Mouse (Mus musculus) heart, postnatal 36 days (tissue): ENCODE measurements around the gene Rab44. TPM values are rescaled to one million over a fixed set of nuclear protein-coding genes. Genes with fewer than 3 reads are reported as not detected.
A peak's percentile ranks its signal among the peaks of the same experiment; 100 is the strongest.

Source experiments
- DNase-seq, 2 experiments: peaks; one replicate each; pipeline ENCODE4 v3.0.0; 2021 to 2022
- intact Hi-C: fragments of 180-260 bp; cut with DNase I; formaldehyde crosslinking; loops from one replicate; pipeline ENCODE4 v1.15.1; 2025
- total RNA-seq, 2 experiments: library from RNA; stranded (reverse); gene quantifications; 2 replicates each; pipeline ENCODE4 v1.2.3; 2021

Rab44 gene
- total RNA-seq, 2 experiments from 2014 or later, result 0.43 to 0.50 TPM

DNA sequence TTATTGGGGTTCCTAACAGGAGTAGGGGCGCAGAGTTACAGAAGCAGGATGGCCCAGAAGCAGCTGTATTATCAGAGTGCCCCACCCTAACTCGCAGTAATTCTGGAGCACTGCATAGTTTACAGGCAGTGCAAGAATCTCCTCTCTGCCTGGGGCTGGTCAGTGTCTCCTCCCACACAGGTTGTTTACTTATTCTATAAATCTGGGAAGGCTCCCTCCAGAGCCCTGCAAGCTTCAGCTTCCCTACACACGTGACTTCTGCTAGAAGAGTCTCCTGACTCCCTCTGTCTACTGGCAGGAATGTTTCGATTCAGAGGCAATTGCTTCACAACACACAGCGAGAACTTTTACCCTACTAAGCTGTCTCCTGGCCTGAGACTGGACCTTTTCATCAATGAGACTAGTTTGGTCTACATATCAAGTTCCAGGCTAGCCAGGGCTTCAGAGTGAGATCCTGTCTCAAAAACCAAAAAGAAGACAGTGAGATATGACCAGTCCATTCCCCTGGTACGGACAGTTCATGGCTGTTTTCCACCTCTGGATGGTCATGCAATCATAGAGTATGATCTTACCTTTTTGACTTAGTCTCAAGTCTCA is 9.7 kb downstream of the Rab44 start:
- DNase-seq, result no peak
- intact Hi-C loops, result no loop called here

GRCm38 (mm10) chr17:29126561-29126960 is 12.6 kb downstream of the Rab44 start:
- intact Hi-C loops, result no loop called here
- DNase-seq, result no peak

DNA sequence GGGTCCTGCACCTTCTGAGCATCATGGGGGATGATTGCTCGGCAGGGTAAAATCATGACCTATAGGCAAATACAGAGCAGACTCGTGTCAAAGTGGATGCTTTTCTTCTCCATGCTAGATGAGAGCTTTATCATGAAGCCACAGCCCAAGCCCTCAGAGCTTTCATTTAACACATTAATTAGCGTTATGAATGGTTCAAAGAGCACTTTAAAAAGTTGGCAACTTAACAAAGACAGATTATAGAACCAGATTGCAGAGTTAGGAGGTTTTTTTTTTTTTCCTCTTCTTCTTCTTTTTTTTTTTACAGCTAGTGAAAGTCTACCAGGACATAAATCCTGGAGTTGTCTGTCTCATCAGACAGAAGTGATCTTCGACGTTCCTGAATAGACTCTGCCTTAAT is 15.4 kb downstream of the Rab44 start:
- intact Hi-C loops, result no loop called here
- DNase-seq, result no peak

GRCm38 (mm10) chr17:29135066-29135465 is 21.1 kb downstream of the Rab44 start:
- DNase-seq, result peak in 1 of 2 experiments; percentile 27
- intact Hi-C loops, result no loop called here

GRCm38 (mm10) chr17:29136236-29136635 is 22.3 kb downstream of the Rab44 start:
- intact Hi-C loops, result no loop called here
- DNase-seq, result peak; percentile 81 to 82

DNA sequence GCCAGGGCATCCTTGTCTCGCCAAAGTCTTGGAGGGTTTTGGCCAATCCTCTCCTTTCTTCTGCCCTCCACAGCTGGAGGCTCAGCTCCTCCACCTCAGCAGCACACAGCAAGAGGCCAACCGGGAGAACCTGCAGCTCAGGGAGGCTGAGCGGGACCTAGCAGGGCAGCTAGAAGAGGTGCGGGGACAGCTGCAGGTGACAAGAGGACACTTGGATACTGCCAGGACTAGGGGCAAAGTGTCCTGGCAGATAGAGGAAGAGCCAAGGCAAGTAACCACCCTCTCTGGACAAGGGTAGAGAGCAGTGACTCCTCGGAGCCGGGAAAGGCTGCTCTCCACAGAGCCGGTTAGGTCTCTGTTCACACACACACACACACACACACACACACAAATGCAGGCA is 24.0 kb downstream of the Rab44 start:
- no peak for DNase-seq
- intact Hi-C loops, result no loop called here

GRCm38 (mm10) chr17:29141577-29141976 is 27.6 kb downstream of the Rab44 start:
- DNase-seq, result no peak
- intact Hi-C loops, result no loop called here

DNA sequence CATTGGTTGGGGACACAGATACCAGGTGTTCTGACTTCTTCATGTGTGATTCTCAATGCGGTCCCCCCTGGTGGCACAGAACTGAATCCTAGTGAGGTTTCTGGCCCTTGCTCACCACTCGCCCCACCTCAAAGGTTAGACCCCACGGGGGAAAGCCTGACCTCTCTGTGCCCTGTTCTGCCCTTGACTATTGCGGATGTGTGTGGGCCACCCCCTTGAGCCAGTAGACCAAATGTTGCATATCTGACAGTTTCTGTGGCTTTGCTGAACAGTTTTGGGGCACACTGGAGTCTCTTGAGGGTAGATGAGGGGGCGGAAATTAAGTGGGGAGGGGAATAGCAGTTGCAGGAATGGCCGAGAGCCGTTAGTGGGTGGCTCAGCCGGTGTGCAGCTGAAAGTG is 29.3 kb downstream of the Rab44 start:
- no peak for DNase-seq
- intact Hi-C loops, result no loop called here

GRCm38 (mm10) chr17:29145101-29145500 is 31.2 kb downstream of the Rab44 start:
- DNase-seq, result no peak
- intact Hi-C loops, result no loop called here

DNA sequence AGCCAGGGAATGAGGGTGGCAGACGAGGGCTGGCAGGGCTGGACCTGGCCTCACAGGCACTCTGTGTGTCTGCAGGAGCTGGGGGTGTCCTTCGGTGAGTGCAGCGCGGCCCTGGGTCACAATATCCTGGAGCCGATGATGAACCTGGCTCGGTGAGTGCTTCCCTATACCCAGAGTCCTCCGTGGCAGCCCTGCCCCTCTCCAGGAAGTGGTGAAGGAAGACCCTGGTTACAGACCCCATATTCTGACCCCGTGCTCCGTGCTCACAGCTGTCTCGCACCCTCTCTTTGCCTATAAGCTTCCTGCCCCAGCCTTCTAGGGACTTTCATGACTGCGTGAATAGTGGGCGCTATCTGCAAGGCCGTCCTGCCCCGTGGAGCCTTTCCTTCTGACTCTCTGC is 33.3 kb downstream of the Rab44 start:
- no peak for DNase-seq
- intact Hi-C loops, result no loop called here

DNA sequence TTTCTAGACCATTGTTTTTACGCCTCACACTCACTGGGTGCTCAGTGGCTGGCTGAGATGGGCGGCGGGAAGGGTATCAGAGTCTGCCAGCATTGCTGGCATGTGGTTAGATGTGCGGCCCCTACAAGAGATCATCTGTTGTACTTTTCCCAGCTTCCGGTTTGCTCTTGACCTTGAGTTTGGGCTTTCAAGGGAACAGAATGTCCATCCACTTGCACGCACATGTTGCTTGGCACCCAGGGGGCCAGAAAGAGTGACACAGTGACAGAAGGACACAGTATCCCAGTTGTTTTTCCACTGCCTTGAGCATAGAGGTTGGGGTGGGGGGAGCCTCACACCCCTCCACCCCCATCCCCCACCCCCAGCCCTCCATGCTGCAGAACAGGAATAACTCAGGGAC is 33.8 kb downstream of the Rab44 start:
- intact Hi-C loops, result no loop called here
- DNase-seq, result no peak

DNA sequence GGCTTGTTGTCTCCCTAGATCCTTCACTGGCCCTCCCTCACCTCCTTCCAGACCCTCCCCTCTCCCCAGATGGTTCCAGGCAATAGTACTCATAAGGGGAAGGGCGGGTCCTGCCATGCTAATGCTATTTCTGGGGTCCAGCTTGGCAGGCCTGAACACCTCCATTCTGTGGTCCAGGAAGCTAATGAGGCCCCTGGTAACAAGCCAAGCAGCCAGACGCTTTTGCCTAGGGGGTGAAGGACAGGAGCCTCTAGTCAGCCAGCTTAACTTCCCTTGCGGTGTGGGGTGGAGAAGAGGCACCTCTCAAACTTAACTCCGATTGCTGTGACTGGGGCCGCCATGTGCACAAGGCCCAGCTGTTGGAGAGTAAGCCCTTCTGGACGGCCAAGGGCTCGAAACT is 35.8 kb downstream of the Rab44 start:
- intact Hi-C loops, result no loop called here
- DNase-seq, result no peak

GRCm38 (mm10) chr17:29152547-29152946 is 38.6 kb downstream of the Rab44 start:
- DNase-seq, result no peak
- intact Hi-C loops, result no loop called here

- intact Hi-C loops, result no loop called here
These were observed 40.3 kb downstream of the Rab44 start for GRCm38 (mm10) chr17:29154247-29154646.

DNA sequence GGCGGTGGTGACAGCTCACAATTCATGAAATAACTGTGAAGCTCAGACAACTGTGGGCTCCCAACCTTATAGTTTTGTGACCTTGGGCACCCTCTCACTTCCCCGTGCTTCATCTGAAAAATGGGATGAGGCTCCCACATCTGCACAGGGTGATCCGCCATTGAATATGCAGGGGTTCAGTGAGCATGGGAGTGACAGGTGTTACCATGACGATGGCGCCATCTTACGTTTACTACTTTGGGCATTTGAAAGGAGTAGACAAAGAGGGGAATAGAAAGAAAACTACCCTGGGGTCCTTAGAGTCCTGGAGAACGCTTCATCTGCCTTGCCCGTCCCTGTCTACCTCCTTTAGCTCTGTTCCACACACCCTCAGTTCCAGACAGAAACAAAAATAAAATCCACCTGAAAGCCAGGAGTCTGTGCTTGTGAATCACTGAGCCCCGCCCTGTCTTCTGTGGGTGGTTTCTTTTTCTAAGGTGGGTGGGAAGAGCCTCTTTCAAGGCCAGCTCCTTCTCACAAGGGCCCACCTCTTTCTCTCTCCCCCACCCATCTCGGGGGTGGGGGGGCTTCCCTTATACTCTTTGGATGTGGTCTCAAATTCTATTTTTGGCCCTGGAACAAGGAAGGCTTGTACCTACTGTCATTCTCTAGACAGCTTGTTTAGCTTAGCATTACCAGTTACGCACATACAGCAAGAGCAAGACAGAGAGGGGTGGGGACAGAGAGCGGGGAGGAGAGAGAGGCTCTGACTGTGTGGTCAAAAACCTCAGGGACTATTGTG is 41.6 kb downstream of the Rab44 start:
- intact Hi-C loops, result no loop called here
- DNase-seq, result no peak

More at GRCm38 (mm10) chr17:29154247-29154646, 40.3 kb downstream of the Rab44 start:
- no peak for DNase-seq

DNA sequence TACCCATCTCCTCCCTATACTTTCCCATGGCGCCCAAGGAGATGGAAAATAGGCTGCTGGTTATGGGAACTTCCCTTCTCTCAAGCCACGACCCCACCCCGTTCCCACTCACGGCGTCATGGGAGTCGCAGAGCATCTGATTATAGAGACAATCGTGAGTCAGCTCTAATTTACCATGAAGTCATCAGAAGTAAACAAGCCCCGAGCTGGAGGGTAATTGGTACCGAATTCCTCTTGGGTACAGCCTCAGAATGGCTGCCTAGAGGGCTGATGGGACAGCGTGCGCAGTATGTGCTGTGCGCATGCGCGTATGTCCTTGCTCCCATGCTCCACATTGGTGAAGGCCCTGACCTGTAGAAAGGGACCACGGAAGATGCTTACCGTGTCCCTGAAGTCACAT is 42.5 kb downstream of the Rab44 start:
- intact Hi-C loops, result no loop called here
- no peak for DNase-seq

DNA sequence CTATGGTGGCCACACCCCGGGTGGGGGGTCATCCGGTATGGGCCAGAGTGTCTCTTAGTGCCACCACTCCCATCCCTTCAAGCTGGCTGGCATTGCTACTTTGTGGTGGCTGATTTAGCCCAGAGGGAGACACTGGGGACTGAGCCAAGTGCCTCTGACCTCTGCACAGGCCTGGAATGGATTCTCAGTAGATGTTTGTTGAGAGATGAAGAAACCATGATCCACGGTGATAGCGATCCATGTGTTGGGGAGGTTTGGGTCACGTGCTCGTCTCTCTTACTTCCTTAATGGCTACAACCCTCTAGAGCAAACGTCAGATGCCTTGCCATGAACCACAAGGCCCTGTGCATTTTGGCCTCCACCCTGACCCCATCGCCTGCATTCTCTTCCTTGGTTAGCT is 42.9 kb downstream of the Rab44 start:
- intact Hi-C loops, result no loop called here

DNA sequence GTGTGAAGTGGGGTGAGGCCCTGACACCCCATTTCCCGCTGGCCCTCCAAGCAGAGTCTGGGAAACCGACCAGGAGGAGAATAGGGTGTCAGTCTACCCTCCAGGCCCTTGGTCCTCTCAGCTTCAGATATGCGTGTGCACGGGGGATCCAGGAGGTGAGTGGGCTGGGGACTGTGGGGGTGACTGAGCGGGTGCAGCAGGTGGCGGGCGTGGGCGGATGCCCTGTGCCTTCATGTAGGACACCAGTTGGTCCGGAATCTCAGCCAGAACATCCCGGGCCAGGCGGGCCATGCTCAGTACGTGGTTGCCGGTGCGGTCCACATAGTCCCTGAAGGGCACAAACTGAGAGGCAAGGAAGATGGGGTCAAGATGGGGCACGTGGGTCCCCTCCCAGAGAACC is 45.0 kb downstream of the Rab44 start:
- intact Hi-C loops, result no loop called here
- DNase-seq, result no peak

More for the DNA sequence above, 42.9 kb downstream of the Rab44 start:
- no peak for DNase-seq

- DNase-seq, result no peak
- intact Hi-C loops, result no loop called here
These were observed 45.4 kb downstream of the Rab44 start for GRCm38 (mm10) chr17:29159320-29159719.

GRCm38 (mm10) chr17:29159743-29160455 is 46.0 kb downstream of the Rab44 start:
- no peak for DNase-seq
- intact Hi-C loops, result no loop called here

DNA sequence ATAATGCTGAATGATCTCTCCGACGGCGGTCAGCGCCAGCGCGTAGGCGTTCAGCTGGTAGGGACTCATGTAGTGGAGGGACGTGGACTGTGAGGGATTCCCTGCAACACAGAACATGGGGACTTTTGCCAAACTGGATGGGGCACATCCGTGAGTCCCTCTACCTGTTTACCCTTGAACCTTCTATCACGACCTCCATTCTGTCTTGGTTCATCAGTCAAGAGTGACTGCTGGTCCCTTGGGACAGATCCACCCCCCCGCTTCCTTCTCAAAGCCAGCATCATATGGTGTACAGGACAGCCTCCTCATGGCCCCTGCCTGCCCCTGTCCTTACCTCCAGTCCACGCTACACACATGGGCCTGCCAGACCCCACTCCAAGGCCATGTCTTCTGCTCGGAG is 48.4 kb downstream of the Rab44 start:
- intact Hi-C loops, result no loop called here
- DNase-seq, result no peak
